Comparison of ENCODE assay signal across 8 mouse cellular contexts in genomic region chr2:91930761-91931291, GRCm38 (mm10). TPM values are rescaled to one million over a fixed set of nuclear protein-coding genes. Genes with fewer than 3 reads are reported as not detected.
DNase-seq lines count a peak whose midpoint lies in the region; ATAC-seq lines count a peak whose summit lies in the region.

No protein-coding gene starts in this region.

- peak overlapping the region; percentile 90 for H3K9ac ChIP-seq in hindbrain, embryonic 12.5 days
- peak overlapping the region; percentile 55 for H3K9ac ChIP-seq in liver, embryonic 12.5 days

- intact Hi-C loops in heart, postnatal 25 days (cut with DNase I): no loop called here

- H3K4me2 ChIP-seq in hindbrain, embryonic 12.5 days (replicated peaks): peak overlapping the region; percentile 63
- H3K4me2 ChIP-seq in liver, embryonic 12.5 days: peak overlapping the region; percentile 73

- H3K9me3 ChIP-seq in heart, embryonic 10.5 days: no peaks in the 10 kb centered on the region
- H3K9me3 ChIP-seq in hindbrain, embryonic 12.5 days (replicated peaks): no peaks in the 10 kb centered on the region
- no peaks in the 10 kb centered on the region for H3K9me3 ChIP-seq in liver, embryonic 12.5 days (replicated peaks)

- peaks cover 82% of the 10 kb centered on the region for H3K4me1 ChIP-seq in heart, embryonic 10.5 days
- peaks cover 48% of the 10 kb centered on the region for H3K4me1 ChIP-seq in hindbrain, embryonic 12.5 days
- peaks cover 72% of the 10 kb centered on the region for H3K4me1 ChIP-seq in liver, embryonic 12.5 days

- H3K27me3 ChIP-seq in heart, embryonic 10.5 days (ENCODE audit: insufficient read depth, poor library complexity, severe bottlenecking): peaks cover 8% of the 10 kb centered on the region; the same call in 1 of the 2 replicates
- peaks cover 5% of the 10 kb centered on the region; the same call in 1 of the 2 replicates for H3K27me3 ChIP-seq in hindbrain, embryonic 12.5 days
- H3K27me3 ChIP-seq in liver, embryonic 12.5 days (replicated peaks): peaks cover 42% of the 10 kb centered on the region

- H3K36me3 ChIP-seq in heart, embryonic 10.5 days: peaks cover 33% of the 10 kb centered on the region
- peaks cover 6% of the 10 kb centered on the region for H3K36me3 ChIP-seq in hindbrain, embryonic 12.5 days
- H3K36me3 ChIP-seq in liver, embryonic 12.5 days: peaks cover 32% of the 10 kb centered on the region

- DNase-seq in heart, embryonic 10.5 days (ENCODE audit: low spot score): no peak
- no peak for DNase-seq in heart, postnatal 25 days (ENCODE audit: low spot score)
- peak; percentile 33 for DNase-seq in cerebellum, adult 8-10 months
- peak; percentile 46 for DNase-seq in yolk sac, embryonic 10.5 days (ENCODE audit: low spot score)
- DNase-seq in adrenal gland, postnatal 4 days (ENCODE audit: low spot score in 2 of 2): no peak
- DNase-seq in Muller cell, postnatal 12 days (ENCODE audit: inconsistent ontology term): no peak

- H3K27ac ChIP-seq in heart, embryonic 10.5 days: peak overlapping the region; percentile 92
- peak overlapping the region; percentile 95 for H3K27ac ChIP-seq in hindbrain, embryonic 12.5 days
- peak overlapping the region; percentile 64; the same call in 1 of the 2 replicates for H3K27ac ChIP-seq in liver, embryonic 12.5 days

- WGBS in heart, embryonic 10.5 days: 1% methylated on average over 23 of the region's 23 CpGs
- under 1% methylated on average over 22 of the region's 23 CpGs for WGBS in hindbrain, embryonic 12.5 days
- 27% methylated on average over 23 of the region's 23 CpGs for WGBS in liver, embryonic 12.5 days (ENCODE audit: insufficient replicate concordance)

- peak overlapping the region; percentile 78 for H3K4me3 ChIP-seq in heart, embryonic 10.5 days
- H3K4me3 ChIP-seq in hindbrain, embryonic 12.5 days: peak overlapping the region; percentile 75
- H3K4me3 ChIP-seq in liver, embryonic 12.5 days: peak overlapping the region; percentile 50

- no peak; the same call in none of the 2 replicates for ATAC-seq in hindbrain, embryonic 12.5 days (ENCODE audit: low FRiP score)
- no peak for ATAC-seq in liver, embryonic 12.5 days

RNA-seq across cellular contexts. Expression of gene Mdk, which starts 1.3 kb away (rescaled TPM):
- 1,001 and 1,694 TPM in 2 replicates for polyA plus RNA-seq in heart, embryonic 10.5 days (2016; fragmentation: Nextera tagmentation; extraction: Ambion mirVana)
- 1 to 10 TPM; 4.4 TPM for total RNA-seq in heart, postnatal 25 days (2021)
- 904 and 962 TPM in 2 replicates for polyA plus RNA-seq in hindbrain, embryonic 12.5 days (2016; fragmentation: Nextera tagmentation; extraction: Ambion mirVana)
- polyA plus RNA-seq in liver, embryonic 12.5 days (2016; fragmentation: Nextera tagmentation; extraction: Ambion mirVana): 137 and 140 TPM in 2 replicates
- 100 to 1,000 TPM in 1 of 2 experiments, 10 to 100 TPM in 1; 79.3 to 138 TPM for total RNA-seq in adrenal gland, postnatal 4 days (2021)

RNA-seq across cellular contexts. Expression of gene Chrm4, which starts 3.8 kb away (rescaled TPM):
- polyA plus RNA-seq in heart, embryonic 10.5 days (2016; fragmentation: Nextera tagmentation; extraction: Ambion mirVana): 0.16 and 0.57 TPM in 2 replicates
- not detected for total RNA-seq in heart, postnatal 25 days (2021)
- 0.77 and 1.0 TPM in 2 replicates for polyA plus RNA-seq in hindbrain, embryonic 12.5 days (2016; fragmentation: Nextera tagmentation; extraction: Ambion mirVana)
- 0.17 TPM in 1 of 2 replicates, not detected in the other for polyA plus RNA-seq in liver, embryonic 12.5 days (2016; fragmentation: Nextera tagmentation; extraction: Ambion mirVana)
- total RNA-seq in adrenal gland, postnatal 4 days (2021): under 1 TPM; 0.34 to 0.42 TPM

RNA-seq across cellular contexts. Expression of gene Gm9821, which starts 14.7 kb away (rescaled TPM):
- polyA plus RNA-seq in heart, embryonic 10.5 days (2016; fragmentation: Nextera tagmentation; extraction: Ambion mirVana): 1.9 and 3.0 TPM in 2 replicates
- not detected for total RNA-seq in heart, postnatal 25 days (2021)
- polyA plus RNA-seq in hindbrain, embryonic 12.5 days (2016; fragmentation: Nextera tagmentation; extraction: Ambion mirVana): 0.50 and 0.57 TPM in 2 replicates
- polyA plus RNA-seq in liver, embryonic 12.5 days (2016; fragmentation: Nextera tagmentation; extraction: Ambion mirVana): 2.3 and 2.5 TPM in 2 replicates
- not detected for total RNA-seq in adrenal gland, postnatal 4 days (2021)

RNA-seq across cellular contexts. Expression of gene Dgkz, which starts 44.8 kb away (rescaled TPM):
- 58.4 and 61.0 TPM in 2 replicates for polyA plus RNA-seq in heart, embryonic 10.5 days (2016; fragmentation: Nextera tagmentation; extraction: Ambion mirVana)
- 10 to 100 TPM; 37.7 to 46.9 TPM for total RNA-seq in heart, postnatal 25 days (2021)
- polyA plus RNA-seq in hindbrain, embryonic 12.5 days (2016; fragmentation: Nextera tagmentation; extraction: Ambion mirVana): 30.9 and 31.9 TPM in 2 replicates
- 46.9 and 48.8 TPM in 2 replicates for polyA plus RNA-seq in liver, embryonic 12.5 days (2016; fragmentation: Nextera tagmentation; extraction: Ambion mirVana)
- total RNA-seq in adrenal gland, postnatal 4 days (2021): 10 to 100 TPM; 91.3 to 98.4 TPM

Comparison
In these comparisons a context has a peak if more than half of its experiments do, and no peak if none do; other contexts are left out.
1. DNase-seq: peak in cerebellum, adult 8-10 months (single experiment) and yolk sac, embryonic 10.5 days (single experiment); none in heart, embryonic 10.5 days (single experiment), heart, postnatal 25 days (single experiment), adrenal gland, postnatal 4 days (0 of 2) and Muller cell, postnatal 12 days (single experiment).
2. Peak in every context shown above with its lines, with median percentiles within 50 percentile points of each other: H3K27ac ChIP-seq and H3K4me3 ChIP-seq.